Mouse (Mus musculus): ENCODE measurements around the gene Nlrp14. TPM values are rescaled to one million over a fixed set of nuclear protein-coding genes. Genes with fewer than 3 reads are reported as not detected.

Gene Nlrp14
- polyA plus RNA-seq (2017; shearing (Covaris generic)) = not detected

GRCm38 (mm10) chr7:107166690-107167089, at the start of gene Nlrp14:
Gene Nlrp14 (plus strand): TSS chr7:107166990.

GRCm38 (mm10) chr7:107130983-107131382, 35.8 kb upstream of the Nlrp14 start, which contains the start of gene Olfr715:
Gene Olfr715 (minus strand): TSS chr7:107131083.

GRCm38 (mm10) chr7:107138027-107138426, 28.8 kb upstream of the Nlrp14 start, which contains the start of gene Olfr716:
Gene Olfr716 (plus strand): TSS chr7:107138327.

GRCm38 (mm10) chr7:107209204-107209860, 42.5 kb downstream of the Nlrp14 start, which contains the start of gene Rbmxl2:
Gene Rbmxl2 (plus strand): TSS chr7:107209445.

Other genes starting within 250 kb of the Nlrp14 start
- not detected for gene Olfr709-ps1, start 234.8 kb upstream of the Nlrp14 start, polyA plus RNA-seq (2017; shearing (Covaris generic))
- not detected for gene Olfr710, start 218.7 kb upstream of the Nlrp14 start, polyA plus RNA-seq (2017; shearing (Covaris generic))
- gene Olfr6, start 203.1 kb upstream of the Nlrp14 start, polyA plus RNA-seq (2017; shearing (Covaris generic)) = 0.07 TPM
- gene Olfr711, start 191.5 kb upstream of the Nlrp14 start, polyA plus RNA-seq (2017; shearing (Covaris generic)) = not detected
- not detected for gene Olfr2, start 160.9 kb upstream of the Nlrp14 start, polyA plus RNA-seq (2017; shearing (Covaris generic))
- not detected for gene Olfr713, start 135.8 kb upstream of the Nlrp14 start, polyA plus RNA-seq (2017; shearing (Covaris generic))
- gene Olfr714, start 96.0 kb upstream of the Nlrp14 start, polyA plus RNA-seq (2017; shearing (Covaris generic)) = not detected
- gene Olfr17, start 73.8 kb upstream of the Nlrp14 start, polyA plus RNA-seq (2017; shearing (Covaris generic)) = not detected
- not detected for gene Olfr715b, start 56.6 kb upstream of the Nlrp14 start, polyA plus RNA-seq (2017; shearing (Covaris generic))
- not detected for gene Olfr715, start 35.9 kb upstream of the Nlrp14 start, polyA plus RNA-seq (2017; shearing (Covaris generic))
- gene Olfr716, start 28.7 kb upstream of the Nlrp14 start, polyA plus RNA-seq (2017; shearing (Covaris generic)) = 0.23 TPM
- gene Rbmxl2, start 42.5 kb downstream of the Nlrp14 start, polyA plus RNA-seq (2017; shearing (Covaris generic)) = not detected
- gene Syt9, start 203.7 kb downstream of the Nlrp14 start, polyA plus RNA-seq (2017; shearing (Covaris generic)) = not detected

All from effector memory CD4-positive, alpha-beta T cell, adult 7 months (primary cell).